Mouse (Mus musculus) heart, adult 9 months (tissue): ENCODE data around the gene Mbd3.

Experiments used
- DNase-seq, 2 experiments: peaks; one replicate each; pipeline ENCODE4 v3.0.0; 2022; ENCODE audit warnings: low spot score in 2 of 2

Mbd3 gene

GRCm38 (mm10) chr10:80423562-80423961 is 24.2 kb upstream of the Mbd3 start:
- no peak for DNase-seq

GRCm38 (mm10) chr10:80421651-80422472 is 22.5 kb upstream of the Mbd3 start:
- no peak for DNase-seq

GRCm38 (mm10) chr10:80421208-80421607 is 21.9 kb upstream of the Mbd3 start:
- DNase-seq: no peak

- DNase-seq: no peak
Observed at GRCm38 (mm10) chr10:80420729-80421128, 21.4 kb upstream of the Mbd3 start.

GRCm38 (mm10) chr10:80419419-80419818 is 20.1 kb upstream of the Mbd3 start:
- no peak for DNase-seq

- DNase-seq: no peak
Observed at GRCm38 (mm10) chr10:80418311-80418710, 19.0 kb upstream of the Mbd3 start.

GRCm38 (mm10) chr10:80417841-80418240 is 18.5 kb upstream of the Mbd3 start:
- no peak for DNase-seq

GRCm38 (mm10) chr10:80417371-80417770 is 18.0 kb upstream of the Mbd3 start:
- DNase-seq: no peak

- no peak for DNase-seq
Observed at GRCm38 (mm10) chr10:80415566-80415965, 16.2 kb upstream of the Mbd3 start.

- peak in 1 of 2 experiments; percentile 77 for DNase-seq
Observed at GRCm38 (mm10) chr10:80412656-80413541, 13.5 kb upstream of the Mbd3 start.

GRCm38 (mm10) chr10:80407924-80408323 is 8.6 kb upstream of the Mbd3 start:
- DNase-seq: no peak

GRCm38 (mm10) chr10:80406684-80407501 is 7.5 kb upstream of the Mbd3 start, which contains the start of gene Uqcr11:
Uqcr11 (minus strand) TSS chr10:80406830.
- DNase-seq: peak; percentile 94

GRCm38 (mm10) chr10:80405481-80406173 is 6.3 kb upstream of the Mbd3 start:
- DNase-seq: no peak

GRCm38 (mm10) chr10:80403044-80403692 is 3.8 kb upstream of the Mbd3 start:
- no peak for DNase-seq

- no peak for DNase-seq
Observed at GRCm38 (mm10) chr10:80400704-80401161, 1.4 kb upstream of the Mbd3 start.

GRCm38 (mm10) chr10:80399973-80400703 is 788 bp upstream of the Mbd3 start:
- DNase-seq: no peak

- DNase-seq: peak; percentile 96 to 97
Observed at GRCm38 (mm10) chr10:80398719-80399190, 595 bp downstream of the Mbd3 start.

- no peak for DNase-seq
Observed at GRCm38 (mm10) chr10:80398174-80398535, 1.2 kb downstream of the Mbd3 start.

GRCm38 (mm10) chr10:80397524-80398173 is 1.7 kb downstream of the Mbd3 start:
- DNase-seq: no peak
